Mouse (Mus musculus) MEL (cell line): ENCODE data around the gene Ddx24. TPM values are rescaled to one million over a fixed set of nuclear protein-coding genes. Genes with fewer than 3 reads are reported as not detected.

Source experiments
- DNase-seq: peaks from one replicate; pipeline ENCODE4 v3.0.0; 2011; ENCODE audit warnings: low read depth, low spot score
- H3K27ac ChIP-seq: 2 replicates; pipeline ENCODE4 v1.5.1; 2012; ENCODE audit warnings: low read depth, mild to moderate bottlenecking, control low read depth, low read length, moderate library complexity; ENCODE audit not compliant: control insufficient read depth
- H3K27me3 ChIP-seq, 2 experiments: fragments of 150-350 bp in 1 of 2; sonication (generic) in 1 of 2; 2 replicates each; pipeline ENCODE4 v1.6.1; 2012; ENCODE audit warnings: low read length in 2 of 2, mild to moderate bottlenecking in 2 of 2, improper control_type of control experiment in 1 of 2, moderate library complexity in 1 of 2; ENCODE audit not compliant: insufficient read depth in 2 of 2, control insufficient read depth in 1 of 2
- H3K36me3 ChIP-seq, 2 experiments: 2 replicates each; pipeline ENCODE4 v1.6.1; 2012 to 2014; ENCODE audit warnings: low read length in 2 of 2, improper control_type of control experiment in 1 of 2, inconsistent platforms in 1 of 2, mild to moderate bottlenecking in 1 of 2; ENCODE audit not compliant: insufficient read depth in 2 of 2, control insufficient read depth in 1 of 2
- H3K4me1 ChIP-seq, 2 experiments: fragments of 150-350 bp in 1 of 2; sonication (generic) in 1 of 2; 2 replicates each; pipeline ENCODE4 v1.6.1; 2012; ENCODE audit warnings: low read length in 2 of 2, improper control_type of control experiment in 1 of 2, mild to moderate bottlenecking in 1 of 2; ENCODE audit not compliant: insufficient read depth in 2 of 2, control insufficient read depth in 1 of 2
- H3K4me3 ChIP-seq, 2 experiments: fragments of 150-350 bp in 1 of 2; sonication (generic) in 1 of 2; 2 replicates each; pipeline ENCODE4 v1.5.1; 2012; ENCODE audit warnings: low read depth in 2 of 2, low read length in 2 of 2, mild to moderate bottlenecking in 2 of 2, moderate library complexity in 2 of 2, control low read depth in 1 of 2, improper control_type of control experiment in 1 of 2; ENCODE audit not compliant: control insufficient read depth in 1 of 2, insufficient read depth in 1 of 2
- H3K79me2 ChIP-seq: 2 replicates; pipeline ENCODE4 v1.6.1; 2012; ENCODE audit warnings: mild to moderate bottlenecking, low read length, moderate library complexity; ENCODE audit not compliant: control insufficient read depth, poor library complexity, insufficient read depth
- H3K9ac ChIP-seq: 2 replicates; pipeline ENCODE4 v1.6.1; 2012; ENCODE audit warnings: low read depth, mild to moderate bottlenecking, control low read depth, low read length, moderate library complexity; ENCODE audit not compliant: control insufficient read depth, poor library complexity, severe bottlenecking
- H3K9me3 ChIP-seq: fragments of 150-350 bp; sonication (generic); replicated peaks from 2 replicates; pipeline ENCODE4 v1.6.1; 2012; ENCODE audit warnings: mild to moderate bottlenecking, low read length, improper control_type of control experiment, moderate library complexity; ENCODE audit not compliant: insufficient read depth
- BHLHE40 ChIP-seq: IDR thresholded peaks from 2 replicates; pipeline ENCODE4 v1.6.1; 2012; ENCODE audit warnings: low read depth, mild to moderate bottlenecking, inconsistent platforms, low read length, improper control_type of control experiment, borderline replicate concordance
- CHD2 ChIP-seq: IDR thresholded peaks from 2 replicates; pipeline ENCODE4 v1.6.1; 2011; ENCODE audit warnings: low read length, improper control_type of control experiment
- EP300 ChIP-seq, 2 experiments: IDR thresholded peaks; 2 replicates each; pipeline ENCODE4 v1.6.1; 2011; ENCODE audit warnings: improper control_type of control experiment in 2 of 2, low read length in 2 of 2, low read depth in 1 of 2, mild to moderate bottlenecking in 1 of 2
- GABPA ChIP-seq: IDR thresholded peaks from 2 replicates; pipeline ENCODE4 v1.6.1; 2012; ENCODE audit warnings: low read depth, mild to moderate bottlenecking, inconsistent platforms, low read length, improper control_type of control experiment, moderate library complexity
- HCFC1 ChIP-seq: IDR thresholded peaks from 2 replicates; pipeline ENCODE4 v1.6.1; 2012; ENCODE audit warnings: low read depth, mild to moderate bottlenecking, inconsistent platforms, low read length, improper control_type of control experiment, moderate library complexity
- JUND ChIP-seq: IDR thresholded peaks from 2 replicates; pipeline ENCODE4 v1.6.1; 2011; ENCODE audit warnings: low read depth, mild to moderate bottlenecking, improper control_type of control experiment, low read length
- MXI1 ChIP-seq: IDR thresholded peaks from 2 replicates; pipeline ENCODE4 v1.6.1; 2011; ENCODE audit warnings: mild to moderate bottlenecking, low read depth, low read length, improper control_type of control experiment
- MYC ChIP-seq: IDR thresholded peaks from 2 replicates; pipeline ENCODE4 v1.6.1; 2011; ENCODE audit warnings: low read depth, mild to moderate bottlenecking, low read length, improper control_type of control experiment, moderate library complexity
- NELFE ChIP-seq: IDR thresholded peaks from 2 replicates; pipeline ENCODE4 v1.6.1; 2011; ENCODE audit warnings: low read depth, low read length, improper control_type of control experiment
- NRF1 ChIP-seq: IDR thresholded peaks from 2 replicates; pipeline ENCODE4 v1.6.1; 2014; ENCODE audit warnings: low read depth, mild to moderate bottlenecking, inconsistent platforms, low read length, improper control_type of control experiment, moderate library complexity; ENCODE audit not compliant: poor library complexity, insufficient read depth, severe bottlenecking
- POLR2A ChIP-seq, 2 experiments: IDR thresholded peaks; 2 replicates each; pipeline ENCODE4 v1.6.1; 2011 to 2012; ENCODE audit warnings: low read length in 2 of 2, mild to moderate bottlenecking in 2 of 2, control low read depth in 1 of 2, improper control_type of control experiment in 1 of 2, low read depth in 1 of 2, moderate library complexity in 1 of 2; ENCODE audit not compliant: control insufficient read depth in 1 of 2, insufficient read depth in 1 of 2, poor library complexity in 1 of 2
- POLR2AphosphoS2 ChIP-seq: IDR thresholded peaks from 2 replicates; pipeline ENCODE4 v1.6.1; 2011; ENCODE audit warnings: low read length, improper control_type of control experiment
- RAD21 ChIP-seq: IDR thresholded peaks from 2 replicates; pipeline ENCODE4 v1.6.1; 2011; ENCODE audit warnings: mild to moderate bottlenecking, low read depth, low read length, improper control_type of control experiment
- SMC3 ChIP-seq: IDR thresholded peaks from 2 replicates; pipeline ENCODE4 v1.6.1; 2011; ENCODE audit warnings: low read depth, low read length, improper control_type of control experiment
- UBTF ChIP-seq: IDR thresholded peaks from 2 replicates; pipeline ENCODE4 v1.6.1; 2012; ENCODE audit warnings: low read depth, mild to moderate bottlenecking, inconsistent platforms, low read length, improper control_type of control experiment, moderate library complexity, borderline replicate concordance; ENCODE audit not compliant: insufficient read depth
- USF2 ChIP-seq, 2 experiments: IDR thresholded peaks; 2 replicates each; pipeline ENCODE4 v1.6.1; 2011 to 2012; ENCODE audit warnings: improper control_type of control experiment in 2 of 2, low read length in 2 of 2, borderline replicate concordance in 1 of 2, inconsistent platforms in 1 of 2, low read depth in 1 of 2, mild to moderate bottlenecking in 1 of 2; ENCODE audit not compliant: insufficient read depth in 1 of 2
- ZKSCAN1 ChIP-seq: IDR thresholded peaks from 2 replicates; pipeline ENCODE4 v1.6.1; 2012; ENCODE audit warnings: low read depth, mild to moderate bottlenecking, inconsistent platforms, low read length, improper control_type of control experiment, moderate library complexity
- ZMIZ1 ChIP-seq: IDR thresholded peaks from 2 replicates; pipeline ENCODE4 v1.6.1; 2012; ENCODE audit warnings: low read depth, mild to moderate bottlenecking, inconsistent platforms, low read length, improper control_type of control experiment, moderate library complexity
- polyA plus RNA-seq, 2 experiments: library from polyadenylated mRNA; stranded (reverse) in 1 of 2; unstranded in 1 of 2; fragments of >175 nt in 1 of 2; fragments of >200 nt in 1 of 2; gene quantifications; 2 replicates each; pipeline versions ENCODE4 v1.2.1 to v1.2.4; 2012; ENCODE audit warnings: low replicate concordance in 2 of 2, low read depth in 1 of 2; ENCODE audit not compliant: insufficient read length in 2 of 2, insufficient read depth in 1 of 2, missing spikeins in 1 of 2
- total RNA-seq: library from RNA; depleted of rRNA; stranded (reverse); fragments of 300-350 nt; gene quantifications from 2 replicates; pipeline ENCODE4 v1.2.3, GENCODE M21; 2012

The Ddx24 gene
- total and polyA plus RNA-seq, 3 experiments, result 113 to 876 (median 124) TPM

DNA sequence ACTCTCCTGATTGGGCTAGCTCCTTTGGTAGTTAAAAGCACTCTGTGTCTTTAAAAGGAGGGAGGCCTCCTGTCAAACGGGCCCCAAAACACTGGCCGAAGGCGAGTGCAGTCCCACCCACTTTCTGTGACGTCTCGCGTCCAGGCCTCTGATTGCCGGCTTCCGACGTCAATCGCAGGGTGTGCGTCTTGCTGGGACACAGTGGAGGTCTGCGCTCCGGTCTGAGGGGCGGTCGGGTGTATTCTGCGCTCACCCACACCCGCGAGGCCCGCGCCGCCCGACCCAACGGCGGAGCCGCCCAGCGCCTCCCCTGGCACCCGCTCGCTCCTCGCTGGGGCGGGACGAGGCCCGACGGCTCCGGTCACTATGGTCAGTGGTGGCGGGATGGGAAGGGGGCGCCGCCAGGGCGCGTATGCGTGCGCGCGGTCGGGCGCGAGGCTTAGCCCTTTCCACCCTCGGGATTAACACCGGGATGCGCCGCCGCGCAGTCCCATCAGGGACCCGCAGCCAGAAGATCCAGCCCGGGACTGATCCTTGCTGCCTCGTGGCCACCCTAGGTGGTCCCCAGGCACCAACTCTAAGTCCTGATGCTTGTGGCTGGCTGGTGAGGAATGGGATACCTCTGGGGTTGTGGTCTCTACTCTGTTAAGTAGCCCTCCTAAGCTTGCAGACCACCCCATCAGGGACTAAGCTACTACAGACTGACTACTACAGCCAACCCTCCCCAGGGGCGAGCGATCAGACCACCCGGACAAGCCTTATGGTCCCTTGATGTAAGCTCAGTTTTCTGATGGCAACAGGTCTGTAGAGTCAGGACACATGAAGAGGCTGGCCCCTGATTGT, 36.9 kb downstream of the Ddx24 start, which contains the start of gene Otub2 (continued):
- TF ChIP-seq NELFE, result 0 out of 2 replicates have a peak, but pooled peaks have one; percentile 44

DNA sequence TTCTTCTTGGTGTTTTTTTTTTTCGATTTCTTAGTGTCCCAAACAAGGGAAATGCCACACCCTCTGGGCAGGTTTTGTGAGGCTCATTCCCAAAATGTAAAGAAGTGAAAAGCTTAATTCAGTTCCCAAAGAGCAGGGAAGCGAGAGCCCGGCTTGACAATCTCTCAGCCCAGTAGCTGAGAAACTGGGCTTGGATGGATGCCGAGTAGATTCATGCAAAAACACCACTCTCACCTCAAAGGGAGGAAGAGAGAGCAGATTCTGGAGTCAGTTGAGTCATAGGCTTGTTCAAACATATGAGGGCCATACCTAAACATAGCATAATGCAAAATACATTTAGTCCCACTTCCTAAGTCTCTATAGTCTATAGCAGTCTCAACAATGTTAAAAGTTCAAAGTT, 45.4 kb downstream of the Ddx24 start:
- Histone ChIP-seq H3K79me2 (no peaks in the 10 kb centered on the region), H3K27ac (no peak overlapping the region), H3K4me1 (peaks cover 5 to 8% of the 10 kb centered on the region in 2 experiments), H3K9me3 (no peaks in the 10 kb centered on the region), H3K36me3 (peaks cover 0 to 2% of the 10 kb centered on the region in 2 experiments; a peak in 2 of 4 replicates), H3K4me3 (no peak overlapping the region), H3K27me3 (no peaks in the 10 kb centered on the region), H3K9ac (no peak overlapping the region)
- no peak for DNase-seq
- TF ChIP-seq ZKSCAN1, result no peak
- no peak for TF ChIP-seq MXI1
- TF ChIP-seq JUND, result no peak
- TF ChIP-seq CHD2, result no peak
- TF ChIP-seq GABPA, result no peak
- TF ChIP-seq POLR2AphosphoS2, result no peak
- TF ChIP-seq POLR2A (IDR thresholded peaks at IDR 0.05; ENCODE audit: control insufficient read depth in 1 of 2, insufficient read depth in 1 of 2, low read depth in 1 of 2, low read length in 2 of 2, poor library complexity in 1 of 2), result no peak
- TF ChIP-seq NRF1, result no peak
- TF ChIP-seq ZMIZ1, result no peak
- no peak for TF ChIP-seq SMC3
- TF ChIP-seq HCFC1, result no peak
- TF ChIP-seq EP300 (IDR thresholded peaks at IDR 0.05; ENCODE audit: low read depth in 1 of 2, low read length in 2 of 2), result no peak
- no peak for TF ChIP-seq BHLHE40
- TF ChIP-seq MYC, result no peak
- no peak for TF ChIP-seq RAD21
- TF ChIP-seq UBTF, result no peak
- no peak for TF ChIP-seq USF2 (IDR thresholded peaks at IDR 0.05; ENCODE audit: borderline replicate concordance in 1 of 2, insufficient read depth in 1 of 2, low read depth in 1 of 2, low read length in 2 of 2)
